Mouse (Mus musculus): ENCODE data around the gene Tshz2. TPM values are rescaled to one million over a fixed set of nuclear protein-coding genes. Genes with fewer than 3 reads are reported as not detected.

Gene Tshz2
- total RNA-seq, 1 experiment from 2014 or later = 41.8 TPM

GRCm38 (mm10) chr2:170106000-170106399, 473.2 kb downstream of the Tshz2 start:
- DNase-seq = no peak

GRCm38 (mm10) chr2:170107791-170108190, 475.0 kb downstream of the Tshz2 start:
- DNase-seq = no peak

GRCm38 (mm10) chr2:170109528-170109927, 476.7 kb downstream of the Tshz2 start:
- DNase-seq = no peak

GRCm38 (mm10) chr2:170110306-170110705, 477.5 kb downstream of the Tshz2 start:
- DNase-seq = no peak

GRCm38 (mm10) chr2:170116704-170117281, 484.0 kb downstream of the Tshz2 start:
- peak; percentile 40 for DNase-seq

- peak; percentile 70 for DNase-seq
These were observed 487.6 kb downstream of the Tshz2 start for GRCm38 (mm10) chr2:170120139-170121027.

Other genes starting within 250 kb of the Tshz2 start
- gene Gm11011, start 45.3 kb upstream of the Tshz2 start, total RNA-seq (2021) = not detected in 2 replicates